Mouse (Mus musculus) lung, postnatal 10 days (tissue): ENCODE data around the gene Fam163b.

ENCODE experiments used
- DNase-seq: peaks from one replicate; pipeline ENCODE4 v3.0.0; 2021

Gene Fam163b

DNA sequence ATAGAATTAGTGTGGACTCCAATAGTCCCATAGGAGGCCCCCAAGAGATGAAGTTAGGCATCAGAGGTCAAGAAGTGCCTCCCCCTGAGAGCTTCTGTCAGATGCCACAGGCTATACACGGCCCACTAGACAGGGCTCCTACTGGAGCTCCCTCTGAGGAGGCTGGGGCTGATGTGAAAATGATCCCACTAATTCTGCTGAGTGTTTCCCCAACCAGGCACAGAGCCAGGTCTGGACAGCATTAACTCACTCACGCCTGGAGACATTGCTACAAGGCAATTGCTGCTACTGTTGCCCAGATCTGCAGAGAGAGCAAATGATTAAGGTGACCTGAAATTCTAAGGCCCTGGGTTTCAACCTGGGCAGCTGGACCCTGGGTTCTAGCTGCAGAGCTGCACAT is 56.5 kb downstream of the Fam163b start:
- peak; percentile 66 for DNase-seq

DNA sequence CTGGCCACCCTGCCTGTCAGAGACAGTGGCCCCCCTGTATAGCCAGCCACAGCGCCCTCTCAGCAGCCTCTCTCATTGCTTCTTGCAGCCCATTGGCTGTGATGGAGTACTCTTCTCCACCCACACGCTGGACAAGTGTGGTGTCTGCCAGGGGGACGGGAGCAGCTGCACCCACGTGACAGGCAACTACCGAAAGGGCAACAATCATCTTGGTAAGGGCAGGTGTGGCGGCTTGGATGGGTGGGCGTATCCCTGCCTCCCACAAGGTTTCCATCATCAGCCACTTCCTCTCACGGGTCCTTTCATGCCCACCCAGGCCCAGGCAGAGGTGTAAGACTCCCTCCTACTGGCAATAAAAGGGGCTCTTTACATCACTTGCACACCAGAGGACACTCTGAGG is 57.3 kb downstream of the Fam163b start:
- DNase-seq: peak; percentile 34

DNA sequence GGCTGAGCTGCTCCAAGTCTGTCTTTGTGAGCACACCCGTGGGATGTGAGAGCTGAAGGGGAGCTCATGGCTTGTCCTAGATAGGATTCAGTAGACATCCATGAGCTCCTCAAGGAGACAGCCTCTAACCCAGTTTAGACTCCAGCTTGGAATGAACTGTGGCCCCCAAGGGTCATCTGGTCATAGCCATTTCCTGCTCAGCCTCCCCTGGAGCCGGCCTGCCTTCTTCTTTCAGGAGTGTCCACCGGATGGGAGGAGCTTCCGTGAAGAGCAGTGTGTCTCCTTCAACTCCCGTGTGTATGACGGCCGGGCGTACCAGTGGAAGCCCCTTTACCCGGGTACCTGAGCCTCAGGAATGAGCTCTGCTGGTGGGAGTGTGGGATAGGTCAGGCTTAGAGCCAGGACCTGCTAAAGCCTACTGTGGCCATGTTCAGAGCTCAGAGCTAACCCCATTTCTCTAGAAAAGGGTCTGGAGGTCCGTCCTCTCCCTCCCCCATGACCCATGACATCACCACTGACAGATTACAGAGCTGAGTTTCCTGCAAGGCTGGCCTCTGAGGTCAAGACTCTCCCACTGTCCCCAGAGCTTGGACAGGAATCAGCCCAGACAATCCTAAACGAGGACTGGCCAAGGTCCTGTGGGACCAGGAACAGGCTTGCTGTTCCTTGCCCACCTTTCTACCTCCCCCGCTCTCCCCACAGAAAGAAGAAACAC is 58.4 kb downstream of the Fam163b start:
- peak; percentile 60 for DNase-seq

DNA sequence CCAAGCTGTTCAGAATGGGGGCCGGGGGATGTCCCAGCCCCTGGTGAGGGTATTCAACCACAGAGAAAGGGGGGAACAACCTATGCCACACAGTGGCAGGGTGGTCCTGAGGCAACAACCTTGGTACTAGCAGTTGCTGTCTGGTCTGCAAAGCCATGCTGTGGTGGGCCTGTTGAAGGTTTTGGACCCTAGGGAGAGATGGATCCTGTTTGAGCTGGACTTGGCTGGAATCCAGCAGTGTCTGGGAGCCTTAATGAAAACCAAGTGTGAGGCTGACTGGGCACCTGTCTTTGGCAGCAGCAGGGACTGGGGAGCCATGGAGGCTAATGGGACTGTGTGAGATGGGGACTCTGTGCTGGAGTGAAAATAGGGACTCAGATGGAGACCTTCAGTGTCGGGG is 62.6 kb downstream of the Fam163b start:
- DNase-seq: peak; percentile 66

DNA sequence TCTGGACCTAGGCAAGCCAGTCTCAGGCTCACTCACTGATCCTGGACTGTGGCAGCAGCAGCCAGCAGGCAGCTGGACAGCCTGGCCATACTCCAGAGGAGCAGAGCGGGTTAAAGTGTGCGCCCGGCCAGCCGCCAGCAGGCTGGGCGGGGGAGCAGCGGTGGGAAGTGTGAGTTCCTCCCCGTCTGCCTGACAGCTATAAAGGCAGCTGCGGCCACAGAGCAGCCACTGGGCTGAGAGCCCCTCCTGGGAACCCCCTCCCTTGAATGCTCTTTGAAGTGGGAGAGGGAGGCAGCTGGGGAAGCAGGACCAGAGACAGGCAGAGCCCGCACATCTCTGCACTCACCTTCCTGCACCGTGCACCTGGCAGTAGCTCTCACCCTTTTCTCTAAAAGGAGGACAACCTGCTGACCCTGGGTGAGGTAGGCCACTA is 63.1 kb downstream of the Fam163b start, which contains the start of gene Adamtsl2:
Gene Adamtsl2, plus strand, starts transcription at position 228 of the 433 bp plus-strand sequence.
- peak; percentile 95 for DNase-seq

DNA sequence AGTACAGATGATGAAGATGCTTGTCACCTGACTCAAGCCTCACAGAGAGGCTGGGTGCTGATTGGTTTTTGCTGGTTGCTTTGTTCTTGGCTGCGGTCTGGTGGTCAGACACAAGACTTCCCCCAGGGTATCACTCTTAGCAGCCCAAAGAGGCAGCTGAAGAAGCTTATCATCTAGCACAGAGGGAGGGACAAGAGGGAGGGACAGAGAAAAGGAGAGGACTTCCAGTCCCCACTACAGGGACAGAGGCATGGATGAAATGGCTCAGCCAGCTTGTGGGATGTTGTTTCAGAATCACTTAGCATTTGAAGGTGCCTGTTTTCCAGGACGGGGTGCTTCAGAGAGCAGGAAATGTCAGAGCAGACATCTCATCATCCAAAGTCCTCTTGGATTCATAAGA is 64.0 kb downstream of the Fam163b start:
- no peak for DNase-seq

DNA sequence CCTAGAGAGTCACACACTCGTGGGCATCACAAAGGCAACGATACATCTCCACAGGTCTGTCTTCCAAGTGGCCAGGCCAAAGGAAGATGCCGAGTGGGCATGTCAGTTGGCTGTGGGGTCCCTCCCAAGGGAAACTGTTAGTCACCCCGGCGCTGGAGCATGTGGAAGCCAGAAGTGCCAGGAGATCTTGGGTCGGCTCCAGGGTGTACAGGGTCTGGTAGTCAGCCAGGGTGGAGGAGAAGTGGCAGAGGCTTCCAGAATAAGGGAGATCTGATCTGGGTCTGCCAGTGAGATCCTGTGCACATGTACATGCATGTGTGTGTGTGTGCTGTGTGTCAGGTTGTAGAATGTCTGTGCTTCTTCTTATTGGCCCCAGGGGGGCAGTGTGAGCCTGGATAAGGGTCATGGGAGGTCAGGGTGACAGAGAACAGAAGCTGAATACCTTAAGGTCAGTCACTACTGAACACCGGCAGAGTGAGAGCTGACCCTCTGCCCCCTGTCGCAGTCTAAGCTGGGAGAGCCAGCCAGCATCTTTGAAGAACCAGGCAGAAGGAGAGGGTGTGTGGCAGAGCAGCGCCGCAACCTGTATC is 64.5 kb downstream of the Fam163b start:
- peak; percentile 69 for DNase-seq

DNA sequence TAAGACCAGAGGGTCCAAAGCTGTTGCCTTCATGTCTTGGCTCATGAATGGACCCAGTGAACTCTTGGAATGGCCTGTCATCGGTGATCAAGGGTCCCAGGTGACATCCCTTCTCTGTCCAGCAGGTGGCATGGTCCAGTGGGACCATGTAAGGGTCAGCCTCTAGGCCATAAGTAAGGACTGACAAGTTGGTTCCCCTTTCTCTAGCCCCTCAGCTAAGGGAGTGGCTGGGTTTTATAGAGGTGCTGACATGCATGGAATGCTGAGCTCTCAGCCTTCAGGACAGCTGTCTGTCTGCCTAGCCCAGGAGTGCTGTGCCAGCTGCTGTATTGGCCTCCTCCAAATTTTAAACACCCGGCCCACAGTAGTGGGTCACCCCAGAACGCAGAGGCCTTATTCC is 66.8 kb downstream of the Fam163b start:
- DNase-seq: peak; percentile 77

DNA sequence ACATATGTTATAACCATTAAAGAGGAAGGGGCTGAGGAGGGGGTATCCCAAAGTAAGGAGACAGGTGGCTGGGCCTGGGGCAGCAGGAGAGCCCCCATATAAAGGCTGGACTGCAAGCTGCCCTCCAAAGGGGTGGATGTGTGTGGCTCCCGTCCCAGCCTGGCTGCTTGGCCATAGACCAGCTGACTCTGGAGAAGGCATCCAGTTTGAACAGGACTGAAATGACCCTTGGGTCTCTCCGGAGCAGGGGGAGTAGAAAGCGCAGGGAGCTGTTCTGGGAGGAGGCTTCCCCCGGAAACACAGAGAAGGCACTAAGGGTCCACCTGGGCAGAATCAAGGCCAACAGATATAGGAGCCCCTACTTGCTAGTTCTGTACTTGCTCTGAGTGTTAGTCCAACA is 67.5 kb downstream of the Fam163b start:
- DNase-seq: peak; percentile 79

DNA sequence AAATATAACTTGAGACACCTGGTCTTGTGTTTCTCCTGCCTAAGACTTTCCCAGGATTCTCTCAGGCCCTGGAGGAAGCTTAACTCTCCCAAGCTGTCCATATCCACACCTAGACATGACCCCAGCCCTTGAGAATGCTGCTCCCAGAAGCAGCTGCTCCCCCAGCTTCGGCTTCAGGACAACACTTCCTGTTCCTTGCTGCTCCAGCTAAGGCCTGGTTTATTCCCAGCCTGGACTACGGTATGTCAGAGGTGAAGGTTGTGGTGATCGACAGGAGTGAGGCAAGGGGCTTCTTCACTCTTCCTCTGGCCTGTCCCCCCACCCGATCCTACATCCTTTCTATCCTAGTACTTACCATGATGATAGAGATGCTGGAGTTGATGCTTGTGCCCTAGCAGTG is 68.9 kb downstream of the Fam163b start:
- no peak for DNase-seq

DNA sequence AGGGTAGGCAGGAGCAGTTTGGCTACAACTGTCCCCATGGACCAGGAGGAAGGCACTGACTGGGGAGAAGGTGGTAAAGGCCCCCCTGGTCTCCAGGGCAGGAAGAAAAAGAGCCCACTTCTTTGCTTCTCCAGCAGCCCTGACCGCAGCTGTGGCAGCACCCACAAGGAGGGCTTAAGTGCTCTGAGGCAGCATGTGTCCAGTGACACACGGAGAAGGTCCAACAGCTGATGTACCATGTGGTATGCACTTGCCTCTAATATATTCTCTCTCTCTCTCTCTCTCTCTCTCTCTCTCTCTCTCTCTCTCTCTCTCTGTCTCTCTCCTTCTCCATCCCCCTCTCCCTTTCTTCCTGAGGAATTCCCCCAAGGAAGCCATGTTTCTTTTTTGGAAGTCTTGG is 70.3 kb downstream of the Fam163b start, which contains the start of gene Mymk:
Gene Mymk, minus strand, starts transcription at position 202 of the 400 bp plus-strand sequence.
- no peak for DNase-seq

DNA sequence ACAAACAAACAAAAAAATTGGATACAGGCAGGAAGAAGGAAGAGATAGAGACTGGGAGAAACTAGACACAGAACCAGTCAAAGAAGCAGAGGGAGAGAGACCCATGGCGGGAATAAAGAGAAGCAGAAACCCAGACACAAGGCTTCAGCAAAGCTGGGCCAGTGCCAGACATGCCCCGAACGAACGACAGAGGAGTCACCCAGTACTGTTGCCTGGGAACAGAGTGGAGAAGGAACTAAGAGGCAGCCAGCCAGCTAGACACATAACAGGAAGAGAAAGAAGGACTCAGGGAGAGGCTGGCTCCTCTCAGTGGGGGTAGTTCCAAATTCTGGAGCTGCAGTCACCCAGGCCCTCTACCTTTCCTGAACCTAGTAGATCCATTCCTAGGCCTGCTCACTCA is 71.2 kb downstream of the Fam163b start:
- peak; percentile 91 for DNase-seq

DNA sequence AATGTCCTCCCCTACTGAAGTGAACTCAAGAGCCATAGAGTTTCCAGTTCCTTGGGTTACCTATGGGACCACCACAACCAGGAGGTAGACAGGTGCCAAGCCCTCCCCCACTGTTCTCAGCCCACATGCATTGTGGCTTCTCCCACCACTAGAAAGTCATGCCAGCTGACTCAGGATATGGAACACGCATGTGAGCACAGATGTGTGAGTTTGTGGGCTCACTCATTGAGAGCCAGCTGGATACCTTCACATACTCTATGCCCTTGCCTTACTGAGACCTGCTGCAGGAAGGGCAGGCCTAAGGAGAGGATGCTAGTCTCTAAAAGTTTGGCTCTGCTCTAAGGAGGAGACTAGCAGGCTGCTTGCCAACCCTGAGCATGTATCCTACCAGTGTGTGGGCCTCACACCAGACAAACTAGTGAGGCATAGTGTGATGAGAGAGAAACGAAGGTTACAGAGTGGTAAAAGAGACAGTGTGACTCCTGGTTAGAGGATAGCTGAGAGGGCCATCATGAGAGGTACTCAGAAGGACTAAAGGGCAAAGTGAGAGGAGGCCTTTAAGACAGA is 72.0 kb downstream of the Fam163b start:
- no peak for DNase-seq

DNA sequence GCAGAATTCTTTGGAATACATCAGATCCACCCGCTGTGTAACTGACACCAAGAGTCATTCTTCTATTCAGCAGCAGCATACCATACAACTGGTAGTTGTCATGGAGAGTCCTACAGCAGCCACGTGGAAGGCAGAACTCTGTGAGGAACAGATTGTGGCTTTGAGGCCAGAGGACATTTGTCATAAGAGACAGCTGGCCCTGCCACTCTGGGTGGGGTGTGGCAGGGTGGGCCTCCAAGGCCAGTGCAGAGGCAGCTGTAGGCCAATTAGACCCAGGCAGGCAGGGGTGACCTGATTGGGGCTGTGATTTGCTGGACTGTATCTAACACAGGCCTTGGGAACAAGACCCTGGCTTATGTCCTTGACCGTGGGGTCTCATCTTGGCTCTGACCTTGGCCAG is 72.6 kb downstream of the Fam163b start:
- no peak for DNase-seq

DNA sequence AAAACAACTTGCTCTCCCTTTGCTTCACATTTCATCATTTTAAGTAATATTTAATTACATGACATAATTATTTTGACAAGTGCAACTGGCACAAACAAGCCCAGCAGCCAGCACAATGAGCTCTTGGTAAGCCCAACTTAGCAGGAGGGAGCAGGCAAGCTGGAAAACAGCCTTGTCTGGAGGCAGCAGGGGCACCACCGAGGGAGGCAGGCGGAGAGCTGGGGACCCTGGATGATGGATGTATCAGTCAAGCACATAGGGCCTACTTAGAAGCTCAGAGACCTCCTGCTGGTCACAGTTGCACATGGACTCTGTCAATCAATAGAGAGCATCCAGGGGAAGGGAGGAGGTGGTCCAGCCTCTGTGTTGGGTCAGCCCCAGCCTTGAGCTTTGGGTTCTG is 74.3 kb downstream of the Fam163b start:
- no peak for DNase-seq

DNA sequence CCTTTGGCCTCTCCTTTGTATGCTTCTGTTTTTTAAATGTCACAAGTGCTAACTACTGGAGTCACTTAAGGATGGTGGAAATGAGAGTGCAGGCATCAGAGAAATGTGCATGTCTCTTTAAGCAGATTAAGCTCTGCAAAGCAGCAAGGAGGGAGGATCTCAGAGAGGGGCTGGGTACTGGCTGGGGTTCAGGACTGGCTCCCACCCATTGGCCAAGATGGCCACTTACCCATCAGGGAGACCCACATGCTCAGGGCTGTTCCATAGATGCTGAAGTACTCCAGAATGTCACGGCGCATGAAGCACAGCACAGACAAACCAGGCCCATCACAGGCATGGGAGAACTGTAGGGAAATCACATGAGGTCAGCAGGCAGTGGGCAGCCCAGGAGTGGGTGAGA is 75.2 kb downstream of the Fam163b start:
- no peak for DNase-seq
